Mouse (Mus musculus): Measurements from ENCODE around the gene Susd1. TPM values are rescaled to one million over a fixed set of nuclear protein-coding genes. Genes with fewer than 3 reads are reported as not detected.

Gene Susd1
- polyA plus RNA-seq, 1 experiment from 2014 or later, result 3.3 TPM

DNA sequence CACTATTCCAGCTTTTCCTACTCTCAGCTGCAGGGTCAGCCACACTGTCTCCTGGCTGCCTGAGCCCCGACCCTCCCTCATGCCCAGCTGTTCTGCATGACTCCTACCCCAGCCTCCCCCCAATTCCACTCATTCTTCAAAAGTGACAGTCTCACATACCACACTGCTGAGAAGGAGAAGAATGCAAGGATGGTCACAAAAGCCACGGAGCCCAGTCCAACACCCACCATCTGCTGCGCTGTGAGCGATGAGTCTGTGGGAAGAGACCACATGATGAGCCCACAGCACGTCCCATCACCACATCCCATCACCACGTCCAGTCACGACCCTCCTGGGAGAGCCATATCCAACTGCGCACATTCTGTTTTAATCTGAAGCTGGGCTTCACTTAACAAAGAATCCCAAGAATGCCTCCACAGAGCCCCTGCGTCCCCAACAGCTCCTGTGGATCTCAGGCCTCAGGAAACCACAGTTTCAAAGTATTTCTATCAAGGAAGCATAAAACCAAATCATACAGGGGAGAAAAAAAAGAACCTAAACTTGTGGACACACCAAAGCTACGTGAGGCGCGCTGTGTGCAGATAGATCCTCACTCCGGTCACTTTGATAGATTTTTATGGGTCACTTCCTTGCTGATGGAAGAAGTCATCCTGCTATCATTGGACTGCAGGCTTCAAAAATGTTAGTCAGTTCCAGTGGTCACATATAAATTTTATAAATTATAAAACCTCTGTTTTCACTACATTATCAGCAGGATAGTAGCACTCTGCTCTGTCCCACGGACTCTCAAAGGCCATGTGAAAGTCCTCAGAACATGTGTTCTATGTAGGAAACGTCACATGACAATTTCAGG, 122.7 kb downstream of the Susd1 start:
- H3K9me3 ChIP-seq, result no peaks in the 10 kb centered on the region
- H3K27ac ChIP-seq, result peak overlapping the region; percentile 74
- H3K9ac ChIP-seq, result no peak overlapping the region
- no peaks in the 10 kb centered on the region for H3K27me3 ChIP-seq
- WGBS, result 37% methylated on average over 15 of the region's 15 CpGs
- H3K4me3 ChIP-seq, result no peak overlapping the region
- no peaks in the 10 kb centered on the region for H3K36me3 ChIP-seq
- peak; percentile 69; the same call in 1 of the 2 replicates for ATAC-seq (ENCODE audit: insufficient number of reproducible peaks, insufficient read depth, low FRiP score, low TSS enrichment, low read depth)
- H3K4me1 ChIP-seq, result peaks cover 15% of the 10 kb centered on the region
- H3K4me2 ChIP-seq, result peak overlapping the region; percentile 24; the same call in 1 of the 2 replicates

DNA sequence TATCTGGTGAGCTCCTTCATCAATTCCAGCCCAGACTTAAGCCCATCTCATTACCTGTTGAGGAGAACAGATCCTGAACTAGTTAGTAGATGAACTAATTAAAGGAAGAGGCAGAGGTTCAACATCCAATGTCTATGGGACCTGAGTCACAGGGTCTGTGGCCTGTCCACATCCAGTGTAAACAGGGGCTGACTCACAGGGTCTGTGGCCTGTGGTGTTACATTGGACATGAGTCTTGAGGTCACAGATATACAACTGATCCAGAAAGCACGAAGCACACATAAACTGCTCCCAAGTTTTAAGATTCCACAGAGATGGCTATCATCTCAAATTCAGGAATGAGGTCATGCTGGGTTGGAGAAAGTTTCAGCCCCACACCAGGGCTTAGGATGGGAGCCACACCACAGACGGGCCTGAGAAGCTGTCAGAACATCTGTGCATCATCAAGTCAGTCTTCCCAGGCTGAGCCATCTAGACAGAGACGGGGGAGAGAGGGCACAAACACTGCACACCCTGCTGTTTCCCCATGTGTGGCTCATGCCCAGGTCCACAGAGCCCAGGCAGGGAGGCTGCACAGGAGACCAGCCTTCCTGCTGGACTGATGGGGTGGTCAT, 123.4 kb downstream of the Susd1 start:
- Histone ChIP-seq H3K36me3 (no peaks in the 10 kb centered on the region), H3K4me2 (peak overlapping the region; percentile 24; the same call in 1 of the 2 replicates), H3K9ac (no peak overlapping the region), H3K4me3 (no peak overlapping the region), H3K27ac (peak overlapping the region; percentile 74), H3K27me3 (no peaks in the 10 kb centered on the region), H3K4me1 (peaks cover 15% of the 10 kb centered on the region), H3K9me3 (no peaks in the 10 kb centered on the region)
- 28% methylated on average over 3 of the region's 3 CpGs for WGBS
- ATAC-seq (ENCODE audit: insufficient number of reproducible peaks, insufficient read depth, low FRiP score, low TSS enrichment, low read depth), result peak; percentile 15; the same call in 1 of the 2 replicates

DNA sequence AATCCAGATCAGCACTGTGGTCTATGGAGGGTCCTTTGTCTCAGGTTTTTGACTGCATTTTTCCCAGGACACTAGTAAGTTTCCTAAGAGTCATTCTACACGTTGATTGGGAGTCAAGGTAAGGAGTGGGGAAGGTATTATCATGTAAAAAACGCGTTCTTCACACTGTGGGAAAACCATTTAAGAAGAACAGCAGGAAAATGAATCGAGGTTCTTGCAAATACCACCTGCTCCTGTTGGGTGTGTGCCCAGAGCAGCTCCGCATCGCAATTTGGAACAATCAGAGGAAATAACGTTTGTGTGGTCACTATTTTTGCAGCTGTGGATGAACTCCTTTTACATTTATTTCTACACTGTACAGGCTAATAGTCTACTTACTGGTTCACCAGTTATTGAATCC, 125.5 kb downstream of the Susd1 start:
- no peak overlapping the region for H3K27ac ChIP-seq
- ATAC-seq (ENCODE audit: insufficient number of reproducible peaks, insufficient read depth, low FRiP score, low TSS enrichment, low read depth), result no peak
- H3K36me3 ChIP-seq, result no peaks in the 10 kb centered on the region
- WGBS, result 76% methylated on average over 7 of the region's 7 CpGs
- peaks cover 15% of the 10 kb centered on the region for H3K4me1 ChIP-seq
- no peak overlapping the region for H3K4me3 ChIP-seq
- no peaks in the 10 kb centered on the region for H3K27me3 ChIP-seq
- no peaks in the 10 kb centered on the region for H3K9me3 ChIP-seq
- H3K4me2 ChIP-seq, result no peak overlapping the region
- no peak overlapping the region for H3K9ac ChIP-seq

DNA sequence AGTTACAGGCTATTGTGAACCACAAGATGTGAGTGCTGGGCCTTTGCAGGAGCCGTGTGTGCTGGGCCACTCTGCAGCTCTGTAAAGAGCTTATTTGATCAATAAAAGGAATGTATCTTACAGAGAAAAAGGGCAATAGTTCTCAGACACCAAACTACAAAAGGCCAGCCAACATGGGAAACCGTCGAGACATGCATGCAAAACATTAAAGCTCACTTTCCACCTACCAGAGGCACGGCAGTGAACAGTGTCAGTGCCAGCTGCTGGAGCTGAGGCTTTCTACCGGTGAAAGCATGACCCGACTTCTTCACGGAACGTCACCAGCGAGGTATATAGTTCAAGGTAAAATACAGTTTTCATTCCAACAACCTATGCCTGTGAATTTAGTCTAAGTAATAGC, 127.8 kb downstream of the Susd1 start:
- Histone ChIP-seq H3K36me3 (no peaks in the 10 kb centered on the region), H3K27ac (no peak overlapping the region), H3K4me3 (no peak overlapping the region), H3K9ac (no peak overlapping the region), H3K9me3 (no peaks in the 10 kb centered on the region), H3K27me3 (no peaks in the 10 kb centered on the region), H3K4me2 (no peak overlapping the region), H3K4me1 (peaks cover 10% of the 10 kb centered on the region)
- whole genome bisulfite sequencing, result 78% methylated on average over 9 of the region's 9 CpGs
- no peak for ATAC-seq (ENCODE audit: insufficient number of reproducible peaks, insufficient read depth, low FRiP score, low TSS enrichment, low read depth)

DNA sequence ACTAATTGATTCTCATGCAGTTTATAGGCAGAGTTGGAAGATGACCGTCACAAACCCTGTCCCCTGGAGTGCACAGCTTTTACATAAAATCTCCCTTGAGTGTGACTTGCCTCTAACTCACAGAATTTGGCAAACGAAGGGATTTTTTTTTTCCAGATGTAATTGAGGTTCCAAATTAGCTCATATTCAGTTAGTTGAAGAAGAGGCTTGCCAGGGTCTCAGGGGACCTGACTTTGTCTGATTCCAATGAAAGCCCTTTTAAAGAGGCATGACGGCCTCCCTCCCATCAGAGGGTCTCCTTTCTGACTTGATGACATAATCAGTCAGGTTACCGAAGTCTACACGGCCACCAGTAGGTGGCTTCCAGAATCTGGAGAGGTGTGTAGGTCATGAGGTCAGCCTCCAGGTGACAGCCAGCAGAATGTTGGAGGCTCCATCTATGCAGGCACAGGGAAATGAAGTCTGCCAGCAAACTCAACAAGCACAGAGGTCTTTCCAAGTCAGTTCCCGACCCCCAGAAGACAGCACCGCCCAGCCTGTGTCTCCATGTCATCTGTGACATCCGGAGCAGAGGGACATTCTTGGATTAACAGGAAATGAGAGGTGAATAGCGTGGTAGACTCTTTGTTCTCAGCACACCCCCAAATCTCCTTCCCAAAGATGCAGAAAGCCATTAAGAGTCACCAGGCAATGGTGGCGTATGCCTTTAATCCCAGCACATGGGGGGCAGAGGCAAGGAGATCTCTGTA, 130.4 kb downstream of the Susd1 start:
- no peak for ATAC-seq (ENCODE audit: insufficient number of reproducible peaks, insufficient read depth, low FRiP score, low TSS enrichment, low read depth)
- Histone ChIP-seq H3K27me3 (no peaks in the 10 kb centered on the region), H3K4me2 (no peak overlapping the region), H3K4me1 (no peaks in the 10 kb centered on the region), H3K9ac (no peak overlapping the region), H3K9me3 (no peaks in the 10 kb centered on the region), H3K27ac (no peak overlapping the region), H3K4me3 (no peak overlapping the region), H3K36me3 (no peaks in the 10 kb centered on the region)
- 69% methylated on average over 10 of the region's 10 CpGs for WGBS

DNA sequence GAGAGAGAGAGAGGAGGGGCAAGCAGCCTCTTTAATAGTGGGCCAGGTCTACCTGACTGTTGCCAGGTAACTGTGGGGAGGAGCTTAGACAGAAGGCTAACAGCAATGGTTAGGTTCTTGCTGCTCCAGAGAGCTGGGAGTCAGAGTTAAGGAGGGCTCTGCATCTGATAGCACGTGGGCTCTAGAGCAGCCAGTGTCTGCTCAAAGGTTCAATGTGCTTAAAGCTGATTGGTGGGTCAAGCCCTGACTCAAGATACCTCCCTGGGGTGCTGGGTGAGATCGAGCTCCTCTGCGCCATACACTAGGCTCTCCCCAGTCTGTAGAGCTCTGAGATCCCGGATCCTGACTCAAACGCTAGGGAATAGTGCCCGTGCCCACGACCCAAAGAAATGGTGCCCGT, 136.0 kb downstream of the Susd1 start:
- H3K27ac ChIP-seq, result no peak overlapping the region
- no peaks in the 10 kb centered on the region for H3K4me1 ChIP-seq
- ATAC-seq (ENCODE audit: insufficient number of reproducible peaks, insufficient read depth, low FRiP score, low TSS enrichment, low read depth), result no peak
- no peak overlapping the region for H3K4me3 ChIP-seq
- no peak overlapping the region for H3K4me2 ChIP-seq
- no peak overlapping the region for H3K9ac ChIP-seq
- H3K9me3 ChIP-seq, result no peaks in the 10 kb centered on the region
- no peaks in the 10 kb centered on the region for H3K36me3 ChIP-seq
- 88% methylated on average over 8 of the region's 8 CpGs for WGBS
- H3K27me3 ChIP-seq, result no peaks in the 10 kb centered on the region

DNA sequence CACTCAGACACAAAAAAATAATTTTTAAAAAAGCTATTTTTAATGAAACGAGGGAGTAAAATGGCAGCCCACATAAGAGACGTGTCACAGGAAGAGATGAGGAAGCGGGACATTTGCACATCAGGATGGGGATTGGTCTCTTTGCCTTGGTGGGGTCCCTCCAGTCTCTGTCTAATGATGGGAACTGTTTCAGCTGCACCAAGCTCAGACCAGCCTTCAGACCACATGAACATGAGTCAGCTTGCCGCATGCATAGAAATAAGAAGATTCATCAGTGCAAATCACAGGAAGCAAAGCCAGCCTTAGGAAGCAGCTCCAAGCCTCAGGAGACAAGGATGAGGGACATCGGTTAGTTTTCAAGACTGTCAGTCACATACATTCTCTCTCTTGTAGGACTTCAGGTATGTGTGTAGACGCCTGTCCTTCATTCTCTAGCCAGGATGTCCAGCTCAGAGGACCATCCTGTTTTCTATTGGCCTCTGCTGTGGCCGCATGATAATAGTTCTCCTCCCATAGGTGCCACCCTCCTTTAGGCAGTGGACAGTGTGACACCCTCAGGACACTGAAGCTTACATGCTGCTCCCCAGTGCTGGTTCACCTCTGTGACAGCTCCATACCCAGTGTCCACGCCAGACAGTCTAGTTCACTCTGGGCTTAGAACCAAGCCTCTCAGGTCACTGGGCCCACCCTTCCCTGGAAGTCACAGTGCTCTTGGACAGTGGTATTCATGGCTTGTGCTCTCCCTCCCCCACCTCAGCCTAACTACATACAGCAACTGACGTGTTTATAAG, 137.2 kb downstream of the Susd1 start:
- Histone ChIP-seq H3K36me3 (no peaks in the 10 kb centered on the region), H3K9ac (no peak overlapping the region), H3K27me3 (no peaks in the 10 kb centered on the region), H3K4me1 (no peaks in the 10 kb centered on the region), H3K9me3 (no peaks in the 10 kb centered on the region), H3K27ac (no peak overlapping the region), H3K4me2 (no peak overlapping the region), H3K4me3 (no peak overlapping the region)
- ATAC-seq (ENCODE audit: insufficient number of reproducible peaks, insufficient read depth, low FRiP score, low TSS enrichment, low read depth), result no peak
- WGBS, result 85% methylated on average over 9 of the region's 9 CpGs

DNA sequence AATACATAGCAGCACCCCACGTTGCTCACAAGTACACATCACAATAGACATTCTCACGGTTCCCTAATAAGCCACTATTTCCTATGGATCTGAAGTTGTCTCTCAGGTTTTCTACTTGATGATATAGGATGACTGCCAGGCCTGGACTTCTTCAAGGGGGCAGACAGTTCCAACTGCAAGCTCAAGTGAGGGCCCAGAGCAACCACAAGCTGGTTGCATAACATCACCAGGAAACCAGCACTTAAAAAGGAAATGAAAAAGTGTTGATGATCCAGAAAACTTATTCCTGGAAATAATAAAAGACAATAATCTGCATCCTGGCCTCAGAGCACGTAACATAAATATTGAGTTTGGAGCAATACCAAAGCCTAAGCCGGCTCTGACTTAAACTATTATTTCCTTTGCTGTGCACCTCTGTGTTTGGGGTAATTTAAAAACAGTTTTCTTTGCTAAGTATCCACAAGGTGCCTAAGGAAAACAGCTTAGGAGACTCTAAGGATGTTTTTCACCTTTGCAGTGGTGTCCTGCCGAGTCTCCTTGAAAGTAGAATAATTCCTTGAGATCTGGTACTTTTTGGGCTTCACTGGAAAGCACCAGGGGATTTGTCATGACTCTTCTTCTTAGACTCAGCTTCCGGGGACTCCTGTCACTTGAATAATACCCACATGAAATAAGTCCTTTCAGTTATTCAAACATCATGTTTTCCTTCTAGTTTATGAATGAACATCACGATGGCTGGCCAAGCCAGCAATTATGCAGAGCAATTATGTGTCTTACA, 139.5 kb downstream of the Susd1 start:
- H3K27me3 ChIP-seq, result no peaks in the 10 kb centered on the region
- WGBS, result 66% methylated on average over 7 of the region's 7 CpGs
- H3K36me3 ChIP-seq, result no peaks in the 10 kb centered on the region
- H3K9ac ChIP-seq, result no peak overlapping the region
- no peak overlapping the region for H3K4me2 ChIP-seq
- no peaks in the 10 kb centered on the region for H3K9me3 ChIP-seq
- 0 out of 2 replicates have a peak, but pooled peaks cover 4% of the 10 kb centered on the region for H3K4me1 ChIP-seq
- no peak for ATAC-seq (ENCODE audit: insufficient number of reproducible peaks, insufficient read depth, low FRiP score, low TSS enrichment, low read depth)
- H3K4me3 ChIP-seq, result no peak overlapping the region
- no peak overlapping the region for H3K27ac ChIP-seq

DNA sequence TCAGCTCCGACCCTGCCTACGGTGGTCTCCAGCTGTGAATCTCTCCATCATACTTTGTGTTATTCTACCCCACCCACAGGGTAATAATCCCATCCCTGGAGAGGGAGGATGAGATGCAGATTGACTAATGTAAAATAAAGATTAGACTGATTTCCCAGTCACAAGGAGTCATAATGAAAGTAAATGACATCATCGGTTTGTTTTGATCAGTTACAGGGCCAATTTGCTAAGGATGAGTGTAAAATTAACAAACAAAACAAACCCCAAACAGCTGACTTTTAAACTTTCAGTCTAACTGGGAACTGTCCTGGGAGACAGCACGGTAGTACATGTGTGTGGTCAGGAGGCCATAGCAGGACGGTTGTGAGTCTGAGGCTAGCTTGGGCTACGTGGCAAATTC, 143.3 kb downstream of the Susd1 start:
- H3K27ac ChIP-seq, result no peak overlapping the region
- H3K27me3 ChIP-seq, result no peaks in the 10 kb centered on the region
- H3K4me2 ChIP-seq, result no peak overlapping the region
- no peak for ATAC-seq (ENCODE audit: insufficient number of reproducible peaks, insufficient read depth, low FRiP score, low TSS enrichment, low read depth)
- 56% methylated on average over 6 of the region's 6 CpGs for WGBS
- H3K36me3 ChIP-seq, result no peaks in the 10 kb centered on the region
- no peak overlapping the region for H3K9ac ChIP-seq
- no peaks in the 10 kb centered on the region for H3K9me3 ChIP-seq
- 0 out of 2 replicates have a peak, but pooled peaks cover 4% of the 10 kb centered on the region for H3K4me1 ChIP-seq
- H3K4me3 ChIP-seq, result no peak overlapping the region

DNA sequence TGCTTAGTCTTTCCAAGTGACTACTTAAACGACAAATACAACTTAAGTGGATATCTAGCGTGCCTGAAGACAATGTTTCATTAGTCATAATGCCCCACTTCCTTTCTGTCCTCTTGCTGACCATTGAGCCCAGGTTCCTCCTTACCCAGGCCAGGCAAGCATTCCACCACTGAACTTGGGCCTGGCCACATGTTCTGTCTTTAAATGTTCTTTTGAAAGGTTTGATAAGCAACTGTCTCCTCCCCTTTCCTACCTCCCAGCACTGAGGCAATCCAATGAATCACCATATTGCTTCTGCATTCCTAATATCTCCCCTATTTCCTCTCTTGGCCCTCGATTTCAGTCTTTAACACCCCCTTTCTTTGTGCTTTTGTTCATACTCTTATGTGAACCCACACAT, 143.8 kb downstream of the Susd1 start:
- Histone ChIP-seq H3K9ac (no peak overlapping the region), H3K4me2 (no peak overlapping the region), H3K27me3 (no peaks in the 10 kb centered on the region), H3K9me3 (no peaks in the 10 kb centered on the region), H3K36me3 (no peaks in the 10 kb centered on the region), H3K4me3 (no peak overlapping the region), H3K27ac (no peak overlapping the region), H3K4me1 (0 out of 2 replicates have a peak, but pooled peaks cover 4% of the 10 kb centered on the region)
- 86% methylated on average over 3 of the region's 3 CpGs for WGBS
- ATAC-seq (ENCODE audit: insufficient number of reproducible peaks, insufficient read depth, low FRiP score, low TSS enrichment, low read depth), result no peak
